Mouse (Mus musculus) heart, postnatal 0 days (tissue): ENCODE measurements at regions not wholly inside any gene's neighbourhood (a gene's known extent, or its start where the extent isn't known, plus 50 kb on each side); places are given as distances from the start of the nearest gene placed in this dataset.

ENCODE experiments used
- ATAC-seq: fragments of 200-750 bp; cut with Nextera tagmentation; 2 replicates; pipeline ENCODE4 v1.8.0; 2017; ENCODE audit warnings: low read depth, moderate number of reproducible peaks, moderate library complexity; ENCODE audit not compliant: insufficient read depth
- DNase-seq: peaks from one replicate; pipeline ENCODE4 v3.0.0-alpha.2; 2016; ENCODE audit warnings: low spot score
- H3K27ac ChIP-seq: fragments of 300-500 bp; sonication (generic); 2 replicates; pipeline ENCODE4 v1.5.1; 2014; ENCODE audit warnings: low read depth, mild to moderate bottlenecking
- H3K27me3 ChIP-seq: fragments of 300-500 bp; sonication (generic); 2 replicates; pipeline ENCODE4 v1.6.1; 2014; ENCODE audit warnings: low read length, mixed read lengths; ENCODE audit not compliant: control insufficient read depth, insufficient read depth
- H3K36me3 ChIP-seq: fragments of 300-500 bp; sonication (generic); replicated peaks from 2 replicates; pipeline ENCODE4 v1.6.1; 2014; ENCODE audit warnings: low read length, mixed read lengths; ENCODE audit not compliant: control insufficient read depth, insufficient read depth
- H3K4me1 ChIP-seq: fragments of 300-500 bp; sonication (generic); 2 replicates; pipeline ENCODE4 v1.6.1; 2014; ENCODE audit warnings: antibody characterized with exemption; ENCODE audit not compliant: control insufficient read depth, insufficient read depth
- H3K4me2 ChIP-seq: fragments of 300-500 bp; sonication (generic); 2 replicates; pipeline ENCODE4 v1.6.1; 2014; ENCODE audit warnings: low read depth, mild to moderate bottlenecking, low read length, moderate library complexity
- H3K4me3 ChIP-seq: fragments of 300-500 bp; sonication (generic); 2 replicates; pipeline ENCODE4 v1.5.1; 2014; ENCODE audit warnings: low read depth, low read length
- H3K9ac ChIP-seq: fragments of 300-500 bp; sonication (generic); replicated peaks from 2 replicates; pipeline ENCODE4 v1.6.1; 2014; ENCODE audit warnings: low read depth, low read length, mixed read lengths
- H3K9me3 ChIP-seq: fragments of 300-500 bp; sonication (generic); replicated peaks from 2 replicates; pipeline ENCODE4 v1.6.1; 2016; ENCODE audit warnings: low read length; ENCODE audit not compliant: control insufficient read depth
- CTCF ChIP-seq: IDR thresholded peaks from 2 replicates; pipeline ENCODE4 v1.5.1; 2016; ENCODE audit warnings: antibody characterized with exemption, control low read depth, low read depth
- EP300 ChIP-seq: IDR thresholded peaks from 2 replicates; pipeline ENCODE4 v1.6.1; 2016; ENCODE audit warnings: antibody characterized with exemption, low read depth
- WGBS: fragments of 180-500 bp; shearing (Covaris S2); extraction: QIAGEN DNeasy Blood & Tissue Kit; methylation state at CpG from one replicate; pipeline ENCODE4 v1.1.7; 2014; 5-methylcytosine and 5-hydroxymethylcytosine counted together

DNA sequence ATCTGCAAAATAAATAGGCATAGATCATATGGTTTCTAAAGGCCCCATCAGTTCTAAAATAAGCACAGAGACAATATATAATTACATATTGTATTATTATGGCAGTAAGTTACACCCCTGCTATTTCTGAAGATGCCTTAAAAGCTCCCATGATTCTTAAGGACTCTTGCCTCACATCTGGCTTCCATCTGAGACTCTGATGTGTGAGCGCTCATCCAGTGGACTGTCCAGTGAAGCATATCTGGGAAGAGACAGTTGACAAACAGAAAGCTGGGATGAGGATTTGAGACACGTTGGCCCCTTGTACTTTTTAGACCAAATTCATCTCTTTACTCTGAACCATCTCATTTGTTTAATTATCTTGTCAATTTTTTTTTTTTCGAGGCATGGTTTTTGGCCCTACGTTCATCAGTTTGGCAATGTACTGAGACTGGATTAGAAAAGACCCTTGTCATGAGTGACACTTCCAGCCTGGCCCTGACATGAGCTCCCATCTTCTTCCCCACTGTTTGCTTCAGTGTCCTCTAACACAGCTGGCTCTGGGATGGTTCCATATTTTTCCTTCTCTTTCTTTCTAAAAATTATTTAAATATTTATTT lies 63.4 kb upstream of the Eed start:
- 84% methylated on average over 4 of the region's 4 CpGs for WGBS
- Histone ChIP-seq H3K4me3 (no peak overlapping the region), H3K9me3 (no peaks in the 10 kb centered on the region), H3K4me1 (peaks cover 19% of the 10 kb centered on the region), H3K9ac (no peak overlapping the region), H3K27ac (no peak overlapping the region), H3K36me3 (no peaks in the 10 kb centered on the region), H3K4me2 (no peak overlapping the region), H3K27me3 (no peaks in the 10 kb centered on the region)
- TF ChIP-seq CTCF (no peak), EP300 (no peak)
- DNase-seq (no peak), ATAC-seq (no peak)

DNA sequence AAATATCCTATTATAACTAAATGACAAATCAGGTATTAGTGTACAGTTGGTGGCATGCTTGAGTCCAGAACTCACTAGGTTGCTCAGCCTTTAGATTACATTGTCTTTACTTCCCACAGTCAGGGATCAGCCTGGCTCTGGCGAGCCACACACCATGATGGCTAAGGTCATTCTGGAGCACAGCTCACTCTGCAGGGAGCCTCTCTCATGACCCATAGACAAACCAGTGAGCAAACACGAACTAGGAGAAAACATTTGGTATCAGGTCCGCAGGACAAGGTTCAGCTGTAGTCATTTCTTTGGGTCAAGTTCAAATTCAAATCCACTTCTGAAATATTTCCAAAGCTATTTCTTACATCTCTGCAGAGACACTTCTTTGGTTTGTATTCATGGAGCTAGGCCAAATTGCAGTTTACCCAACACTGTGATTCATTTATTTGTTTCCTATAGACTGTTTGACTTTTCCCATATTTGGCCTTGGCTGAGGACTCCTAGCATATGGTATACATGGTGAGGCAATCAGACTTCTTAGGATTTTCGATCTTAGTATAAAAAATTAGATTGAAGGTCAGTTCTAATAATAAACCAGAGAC lies 64.5 kb upstream of the Eed start:
- H3K27ac ChIP-seq = no peak overlapping the region

DNA sequence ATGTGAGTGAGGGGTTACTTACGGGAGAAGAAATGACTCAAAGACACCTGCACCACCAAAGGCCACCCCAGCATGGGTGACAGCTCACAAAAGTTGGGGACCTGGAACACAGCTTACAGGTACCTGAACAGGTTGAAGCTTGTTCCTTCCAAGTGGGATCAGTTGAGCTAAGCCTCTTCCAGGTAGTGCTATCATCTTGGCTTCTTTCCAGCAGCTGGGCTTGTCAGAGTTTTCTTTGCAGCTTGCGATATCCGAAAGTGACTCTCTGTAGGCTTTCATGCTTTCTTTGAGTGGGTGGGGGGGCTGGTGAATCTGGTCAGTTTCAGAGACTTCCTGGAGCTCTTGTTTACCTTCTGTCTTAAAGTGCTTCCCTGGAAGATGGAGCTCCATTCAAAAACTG lies 65.4 kb upstream of the Eed start:
- no peaks in the 10 kb centered on the region for H3K36me3 ChIP-seq
- ATAC-seq (no peak), DNase-seq (no peak)
- no peaks in the 10 kb centered on the region for H3K27me3 ChIP-seq
- TF ChIP-seq EP300 = no peak
- no peak for TF ChIP-seq CTCF
- H3K4me3 ChIP-seq = no peak overlapping the region
- H3K9me3 ChIP-seq = no peaks in the 10 kb centered on the region
- 74% methylated on average over 3 of the region's 3 CpGs for WGBS
- H3K4me2 ChIP-seq = no peak overlapping the region
- no peak overlapping the region for H3K27ac ChIP-seq
- no peak overlapping the region for H3K9ac ChIP-seq
- peaks cover 10% of the 10 kb centered on the region; the same call in 1 of the 2 replicates for H3K4me1 ChIP-seq

More for the DNA sequence above, 64.5 kb upstream of the Eed start:
- H3K36me3 ChIP-seq = no peaks in the 10 kb centered on the region
- TF ChIP-seq CTCF = no peak
- TF ChIP-seq EP300 = no peak
- peaks cover 18% of the 10 kb centered on the region for H3K4me1 ChIP-seq
- no peaks in the 10 kb centered on the region for H3K9me3 ChIP-seq
- ATAC-seq = no peak
- 74% methylated on average over 4 of the region's 4 CpGs for WGBS
- H3K4me3 ChIP-seq = no peak overlapping the region
- no peaks in the 10 kb centered on the region for H3K27me3 ChIP-seq
- no peak overlapping the region for H3K4me2 ChIP-seq
- H3K9ac ChIP-seq = no peak overlapping the region
- no peak for DNase-seq

DNA sequence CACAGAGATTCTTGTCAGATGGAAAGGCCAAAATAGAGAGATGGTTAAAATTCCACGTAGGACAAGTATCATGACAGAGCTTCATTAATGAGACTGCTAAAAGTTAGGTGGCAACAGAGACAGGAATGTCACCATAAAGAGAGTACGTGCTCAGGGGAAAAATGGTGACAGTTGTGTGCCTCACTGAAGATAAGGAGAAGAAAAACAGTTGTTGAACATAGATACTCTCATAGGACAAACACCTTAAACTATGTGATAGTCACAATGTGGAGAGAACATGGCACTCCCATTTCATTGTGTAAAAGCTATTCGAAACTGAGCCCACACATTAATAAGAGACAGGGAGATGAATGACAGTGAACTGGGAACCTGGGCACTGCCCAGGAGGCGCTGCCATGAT lies 66.1 kb upstream of the Eed start:
- H3K4me2 ChIP-seq = no peak overlapping the region

DNA sequence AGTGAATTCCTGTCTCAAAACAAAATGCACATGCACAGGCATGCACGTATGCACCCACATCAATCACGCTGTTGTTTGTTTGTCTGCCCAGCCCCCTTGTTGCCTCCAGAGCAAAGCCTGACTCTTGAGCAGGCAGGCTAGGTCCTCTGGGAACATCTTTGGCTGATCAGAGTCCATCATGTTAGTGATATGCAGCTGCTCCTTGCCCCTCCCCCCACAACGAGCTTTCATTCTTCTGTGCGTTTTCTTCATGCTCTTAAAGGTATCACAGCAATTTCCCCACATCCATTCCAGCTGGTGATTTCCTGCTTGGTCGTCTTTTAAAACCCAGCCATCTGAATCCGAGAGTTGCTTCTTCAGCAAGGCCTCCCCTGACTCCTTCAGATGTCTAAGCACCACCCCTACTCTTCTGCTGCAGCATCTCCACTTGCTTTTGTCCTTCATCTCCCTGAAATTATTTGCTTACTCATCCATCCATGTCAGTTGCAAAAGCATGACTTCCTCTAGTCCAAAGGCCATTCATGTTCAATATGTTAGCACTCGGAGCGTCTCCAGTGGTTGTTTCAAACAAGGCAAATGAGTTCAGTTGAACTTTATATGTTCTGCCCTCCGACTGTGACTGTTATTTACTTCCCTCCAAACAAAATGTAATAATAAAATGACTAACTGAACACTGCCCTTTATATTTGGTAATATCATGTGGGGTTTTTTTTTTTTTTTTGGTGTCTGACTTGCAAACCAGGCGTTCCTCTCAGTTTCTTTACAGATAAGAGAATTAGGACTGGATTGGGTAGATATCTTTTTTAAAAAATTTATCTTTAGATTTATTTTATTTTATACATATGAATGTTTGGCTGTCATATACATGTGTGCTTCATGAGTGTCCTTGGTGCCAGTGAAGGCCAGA lies 67.9 kb upstream of the Eed start:
- H3K27me3 ChIP-seq = no peaks in the 10 kb centered on the region
- WGBS = 73% methylated on average over 10 of the region's 10 CpGs
- ATAC-seq (no peak), DNase-seq (no peak)
- H3K4me3 ChIP-seq = no peak overlapping the region
- TF ChIP-seq CTCF (no peak), EP300 (no peak)
- no peak overlapping the region for H3K4me2 ChIP-seq
- H3K9me3 ChIP-seq = no peaks in the 10 kb centered on the region
- H3K4me1 ChIP-seq = no peaks in the 10 kb centered on the region
- no peaks in the 10 kb centered on the region for H3K36me3 ChIP-seq
- no peak overlapping the region for H3K9ac ChIP-seq
- H3K27ac ChIP-seq = no peak overlapping the region

More for the DNA sequence above, 66.1 kb upstream of the Eed start:
- WGBS = 79% methylated on average over 4 of the region's 4 CpGs
- Histone ChIP-seq H3K4me3 (no peak overlapping the region), H3K27ac (no peak overlapping the region), H3K27me3 (no peaks in the 10 kb centered on the region), H3K9me3 (no peaks in the 10 kb centered on the region), H3K4me1 (0 out of 2 replicates have a peak, but pooled peaks cover 4% of the 10 kb centered on the region), H3K9ac (no peak overlapping the region), H3K36me3 (no peaks in the 10 kb centered on the region)
- no peak for ATAC-seq
- DNase-seq = no peak
- no peak for TF ChIP-seq EP300
- TF ChIP-seq CTCF = no peak
